ENCODE assay signal across 9 mouse cellular contexts in genomic region chr1:138191689-138192508, GRCm38 (mm10). TPM values are rescaled to one million over a fixed set of nuclear protein-coding genes. Genes with fewer than 3 reads are reported as not detected.
DNase-seq lines count a peak whose midpoint lies in the region; ATAC-seq lines count a peak whose summit lies in the region.
"Had no signal": no experiment of that assay in that cellular context is flagged by ENCODE, and none has a peak within 500 bp of the region (broad histone marks: within the 10 kb centered on the region; RNA-seq: fewer than 3 reads in every experiment).

No protein-coding gene starts in this region.

- H3K27ac ChIP-seq in heart, embryonic 15.5 days: 0 out of 2 replicates have a peak overlapping the region, but pooled peaks have one; percentile 23
- peak overlapping the region; percentile 29; the same call in 1 of the 2 replicates for H3K27ac ChIP-seq in liver, embryonic 13.5 days
- H3K27ac ChIP-seq: lung, embryonic 15.5 days had no signal

- peaks cover 4% of the 10 kb centered on the region; the same call in 1 of the 2 replicates for H3K4me1 ChIP-seq in heart, embryonic 15.5 days (replicated peaks)
- no peaks in the 10 kb centered on the region for H3K4me1 ChIP-seq in liver, embryonic 13.5 days (replicated peaks)
- H3K4me1 ChIP-seq: lung, embryonic 15.5 days had no signal

- DNase-seq in 3134 (ENCODE audit: extremely low read depth, insufficient read length, low spot score): peak; percentile 5
- peak; percentile 88 for DNase-seq in CD4-positive helper T cell, adult 2 months (ENCODE audit: low read depth, low spot score)
- no peak for DNase-seq in liver, embryonic 13.5 days
- peak; percentile 58 for DNase-seq in spleen, adult 12 weeks (ENCODE audit: low spot score)
- DNase-seq in cerebellum, postnatal 10 days: no peak
- DNase-seq in ovary, postnatal 10 days (ENCODE audit: low spot score): no peak
- no peak for DNase-seq in layer of hippocampus, postnatal 36 days

- WGBS in heart, embryonic 15.5 days: 54% methylated on average over 8 of the region's 8 CpGs
- whole genome bisulfite sequencing in liver, embryonic 13.5 days (ENCODE audit: insufficient replicate concordance): 41% methylated on average over 8 of the region's 8 CpGs

- ATAC-seq in heart, embryonic 15.5 days (replicated peaks; ENCODE audit: insufficient number of reproducible peaks, insufficient read depth, low FRiP score, low read depth): peak; percentile 27; the same call in 1 of the 2 replicates
- peak; percentile 48 for ATAC-seq in liver, embryonic 13.5 days (ENCODE audit: low read depth)

- H3K27me3 ChIP-seq in heart, embryonic 15.5 days: no peaks in the 10 kb centered on the region
- no peaks in the 10 kb centered on the region for H3K27me3 ChIP-seq in liver, embryonic 13.5 days
- H3K27me3 ChIP-seq: lung, embryonic 15.5 days had no signal

- no peak overlapping the region for H3K9ac ChIP-seq in heart, embryonic 15.5 days
- H3K9ac ChIP-seq in liver, embryonic 13.5 days: no peak overlapping the region
- H3K9ac ChIP-seq: lung, embryonic 15.5 days had no signal

- H3K9me3 ChIP-seq in heart, embryonic 15.5 days (replicated peaks): no peaks in the 10 kb centered on the region
- H3K9me3 ChIP-seq in liver, embryonic 13.5 days (replicated peaks): no peaks in the 10 kb centered on the region
- H3K9me3 ChIP-seq: lung, embryonic 15.5 days had no signal

- H3K4me2 ChIP-seq in heart, embryonic 15.5 days: peak overlapping the region; percentile 18; the same call in 1 of the 2 replicates
- H3K4me2 ChIP-seq in liver, embryonic 13.5 days: no peak overlapping the region
- H3K4me2 ChIP-seq: lung, embryonic 15.5 days had no signal

- H3K36me3 ChIP-seq in heart, embryonic 15.5 days: no peaks in the 10 kb centered on the region
- H3K36me3 ChIP-seq in liver, embryonic 13.5 days: no peaks in the 10 kb centered on the region
- H3K36me3 ChIP-seq: lung, embryonic 15.5 days had no signal

- no peak overlapping the region for H3K4me3 ChIP-seq in heart, embryonic 15.5 days
- H3K4me3 ChIP-seq in liver, embryonic 13.5 days (replicated peaks): no peak overlapping the region
- H3K4me3 ChIP-seq: lung, embryonic 15.5 days had no signal

RNA-seq across cellular contexts. Expression of gene Ptprc, which starts 16.4 kb away (rescaled TPM):
- 2.6 and 12.9 TPM in 2 replicates for polyA plus RNA-seq in heart, embryonic 15.5 days (2015; fragmentation: Nextera tagmentation; extraction: Ambion mirVana)
- polyA plus RNA-seq in liver, embryonic 13.5 days (2015; fragmentation: Nextera tagmentation; extraction: Ambion mirVana): 5.6 and 6.1 TPM in 2 replicates
- total RNA-seq in layer of hippocampus, postnatal 36 days (2021): 1 to 10 TPM; 1.8 to 3.8 TPM

Comparison
In these comparisons a context has a peak if more than half of its experiments do, and no peak if none do; other contexts are left out.
1. DNase-seq: peak in 3134 (single experiment), CD4-positive helper T cell, adult 2 months (single experiment) and spleen, adult 12 weeks (single experiment); none in liver, embryonic 13.5 days (single experiment), cerebellum, postnatal 10 days (0 of 2), ovary, postnatal 10 days (single experiment) and layer of hippocampus, postnatal 36 days (0 of 2).